Mouse (Mus musculus) liver, embryonic 13.5 days (tissue): ENCODE results near the gene Gm9774. TPM values are rescaled to one million over a fixed set of nuclear protein-coding genes. Genes with fewer than 3 reads are reported as not detected.

Experiments
- ATAC-seq: fragments of 200-750 bp; cut with Nextera tagmentation; 2 replicates; pipeline ENCODE4 v1.8.0; 2017; ENCODE audit warnings: low read depth, mild to moderate bottlenecking, moderate number of reproducible peaks, moderate library complexity
- DNase-seq: peaks from one replicate; pipeline ENCODE4 v3.0.0; 2022
- H3K27ac ChIP-seq: fragments of 300-500 bp; sonication (generic); 2 replicates; pipeline ENCODE4 v1.5.1; 2015; ENCODE audit warnings: moderate library complexity, mild to moderate bottlenecking, inconsistent platforms
- H3K27me3 ChIP-seq: fragments of 300-500 bp; sonication (generic); 2 replicates; pipeline ENCODE4 v1.6.1; 2015; ENCODE audit warnings: mild to moderate bottlenecking, inconsistent platforms
- H3K36me3 ChIP-seq: fragments of 300-500 bp; sonication (generic); 2 replicates; pipeline ENCODE4 v1.6.1; 2015; ENCODE audit warnings: mild to moderate bottlenecking, inconsistent platforms
- H3K4me1 ChIP-seq: fragments of 300-500 bp; sonication (generic); replicated peaks from 2 replicates; pipeline ENCODE4 v1.6.1; 2015; ENCODE audit warnings: inconsistent platforms
- H3K4me2 ChIP-seq: fragments of 300-500 bp; sonication (generic); 2 replicates; pipeline ENCODE4 v1.6.1; 2015; ENCODE audit warnings: inconsistent platforms, mild to moderate bottlenecking, moderate library complexity
- H3K4me3 ChIP-seq: fragments of 300-500 bp; sonication (generic); replicated peaks from 2 replicates; pipeline ENCODE4 v1.5.1; 2015; ENCODE audit warnings: mild to moderate bottlenecking, inconsistent platforms
- H3K9ac ChIP-seq: fragments of 300-500 bp; sonication (generic); 2 replicates; pipeline ENCODE4 v1.6.1; 2015; ENCODE audit warnings: mild to moderate bottlenecking, inconsistent platforms
- H3K9me3 ChIP-seq: fragments of 300-500 bp; sonication (generic); replicated peaks from 2 replicates; pipeline ENCODE4 v1.6.1; 2016; ENCODE audit warnings: inconsistent platforms
- WGBS: fragments of 180-500 bp; shearing (Covaris S2); methylation state at CpG from one replicate; pipeline ENCODE4 v1.1.7; 2015; ENCODE audit not compliant: insufficient replicate concordance; 5-methylcytosine and 5-hydroxymethylcytosine counted together
- polyA plus RNA-seq: library from polyadenylated mRNA; unstranded; fragments of >200 nt; fragmentation: Nextera tagmentation; extraction: Ambion mirVana; gene quantifications from 2 replicates; pipeline ENCODE4 v1.2.1, GENCODE M21; 2015

Gm9774 gene
- polyA plus RNA-seq, 1 experiment from 2014 or later: 9.1 TPM

GRCm38 (mm10) chr3:92385385-92385784, 43.8 kb downstream of the Gm9774 start, which contains the start of gene Sprr2h:
Gene Sprr2h (plus strand): TSS chr3:92385685.
- no peaks in the 10 kb centered on the region for H3K9me3 ChIP-seq
- H3K4me3 ChIP-seq: no peak within 1 kb of the TSS
- no peaks in the 10 kb centered on the region for H3K27me3 ChIP-seq
- DNase-seq (no peak), ATAC-seq (no peak)
- no peak within 1 kb of the TSS for H3K4me2 ChIP-seq
- H3K9ac ChIP-seq: no peak within 1 kb of the TSS
- H3K4me1 ChIP-seq: no peaks in the 10 kb centered on the region
- WGBS: 39% methylated on average over 1 of the region's 1 CpGs
- no peaks in the 10 kb centered on the region for H3K36me3 ChIP-seq
- H3K27ac ChIP-seq: no peak within 1 kb of the TSS

Other genes starting within 250 kb of the Gm9774 start
- gene Sprr2a1, start 213.6 kb downstream of the Gm9774 start, polyA plus RNA-seq: 0.06 TPM in 1 of 2 replicates, not detected in the other
- gene Sprr2a2, start 213.5 kb downstream of the Gm9774 start, polyA plus RNA-seq: 0.44 and 0.61 TPM in 2 replicates
- not detected in 2 replicates for gene Sprr2a3, start 144.0 kb downstream of the Gm9774 start, polyA plus RNA-seq
- gene Sprr2b, start 112.8 kb downstream of the Gm9774 start, polyA plus RNA-seq: not detected in 2 replicates
- not detected in 2 replicates for gene Sprr2d, start 90.3 kb downstream of the Gm9774 start, polyA plus RNA-seq
- not detected in 2 replicates for gene Sprr2e, start 77.3 kb downstream of the Gm9774 start, polyA plus RNA-seq
- not detected in 2 replicates for gene Sprr2f, start 64.2 kb downstream of the Gm9774 start, polyA plus RNA-seq
- gene Sprr2h, start 43.7 kb downstream of the Gm9774 start, polyA plus RNA-seq: not detected in 2 replicates
- gene Sprr2i, start 21.4 kb downstream of the Gm9774 start, polyA plus RNA-seq: not detected in 2 replicates
- gene Sprr2j-ps, start 11.3 kb downstream of the Gm9774 start, polyA plus RNA-seq: not detected in 2 replicates
- not detected in 2 replicates for gene Sprr2k, start 3.2 kb upstream of the Gm9774 start, polyA plus RNA-seq
- not detected in 2 replicates for gene Sprr1b, start 9.4 kb upstream of the Gm9774 start, polyA plus RNA-seq
- not detected in 2 replicates for gene Sprr3, start 29.3 kb upstream of the Gm9774 start, polyA plus RNA-seq
- not detected in 2 replicates for gene Sprr1a, start 56.5 kb upstream of the Gm9774 start, polyA plus RNA-seq
- gene Sprr4, start 71.1 kb upstream of the Gm9774 start, polyA plus RNA-seq: not detected in 2 replicates
- gene 2310046K23Rik, start 105.1 kb upstream of the Gm9774 start, polyA plus RNA-seq: not detected in 2 replicates
- gene Ivl, start 144.3 kb upstream of the Gm9774 start, polyA plus RNA-seq: 0.05 and 0.10 TPM in 2 replicates
- not detected in 2 replicates for gene Smcp, start 159.6 kb upstream of the Gm9774 start, polyA plus RNA-seq
- not detected in 2 replicates for gene 2210017I01Rik, start 178.1 kb upstream of the Gm9774 start, polyA plus RNA-seq
- not detected in 2 replicates for gene Lce6a, start 192.2 kb upstream of the Gm9774 start, polyA plus RNA-seq
- gene Lce1a1, start 218.9 kb upstream of the Gm9774 start, polyA plus RNA-seq: not detected in 2 replicates
- not detected in 2 replicates for gene Lce1b, start 227.5 kb upstream of the Gm9774 start, polyA plus RNA-seq
- not detected in 2 replicates for gene Lce1a2, start 240.9 kb upstream of the Gm9774 start, polyA plus RNA-seq
- not detected in 2 replicates for gene Lce1c, start 249.8 kb upstream of the Gm9774 start, polyA plus RNA-seq